Mouse (Mus musculus) megakaryocyte, embryonic 14.5 days (primary cell): Measurements from ENCODE around the gene Styxl1.

Experiments
- FLI1 ChIP-seq: IDR thresholded peaks from 2 replicates; pipeline ENCODE4 v1.6.1; 2012; ENCODE audit warnings: low read length, inconsistent platforms, mixed read lengths
- GATA1 ChIP-seq: IDR thresholded peaks from 3 replicates; pipeline ENCODE4 v1.6.1; 2012; ENCODE audit warnings: mixed read lengths, low read length, inconsistent platforms, borderline replicate concordance

GRCm38 (mm10) chr5:135793996-135794858 is 16.0 kb upstream of the Styxl1 start:
- TF ChIP-seq GATA1 (no peak), FLI1 (no peak)
